Mouse (Mus musculus) stomach, postnatal 0 days (tissue): ENCODE measurements around the gene Ap1g1.

ENCODE experiments used
- CTCF ChIP-seq: IDR thresholded peaks from 2 replicates; pipeline ENCODE4 v1.5.1; 2016; ENCODE audit warnings: antibody characterized with exemption, low read depth, mild to moderate bottlenecking, moderate library complexity
- EP300 ChIP-seq: optimal IDR thresholded peaks from 2 replicates; pipeline ENCODE3; 2016; ENCODE audit warnings: antibody characterized with exemption

DNA sequence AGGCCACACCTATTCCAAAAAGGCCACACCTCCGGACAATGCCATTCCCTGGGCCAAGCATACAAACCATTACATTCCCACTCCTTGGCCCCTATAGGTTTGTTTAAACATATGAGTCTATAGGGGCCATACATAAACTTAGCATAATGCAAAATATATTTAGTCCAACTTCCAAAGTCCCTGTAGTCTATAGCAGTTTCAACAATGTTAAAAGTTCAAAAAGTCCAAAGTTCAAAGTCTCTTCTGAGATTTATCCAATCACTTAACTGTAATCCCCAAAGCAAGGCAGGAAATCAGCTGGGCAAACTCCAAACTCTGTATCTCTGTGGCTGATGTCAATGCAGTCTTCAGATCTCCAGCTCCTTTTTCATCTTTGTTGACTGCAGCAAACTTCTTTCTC, 110.9 kb downstream of the Ap1g1 start:
- no peak for TF ChIP-seq EP300
- TF ChIP-seq CTCF: no peak
